ENCODE assay signal across 8 mouse cellular contexts in the genomic region with DNA sequence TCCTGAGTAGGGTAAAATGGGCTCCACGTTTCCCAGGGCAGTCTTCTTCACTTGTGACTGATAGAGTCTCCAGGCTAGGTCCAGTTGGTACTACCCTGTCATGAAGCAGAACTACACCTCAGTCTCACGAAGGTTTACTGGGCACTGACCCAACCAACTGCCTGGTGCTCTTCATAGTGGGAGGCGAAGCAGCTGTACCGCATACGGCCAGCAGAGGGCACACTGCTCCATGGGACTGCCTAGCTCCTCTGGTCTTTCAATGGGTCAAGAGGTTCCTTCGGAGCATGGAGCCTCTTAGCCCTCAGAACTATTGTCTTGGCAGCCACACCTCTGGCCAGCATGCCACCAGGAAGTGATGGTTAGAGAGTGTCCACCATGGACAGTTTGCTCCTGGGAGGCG. TPM values are rescaled to one million over a fixed set of nuclear protein-coding genes. Genes with fewer than 3 reads are reported as not detected.
A peak's percentile ranks its signal among the peaks of the same experiment; 100 is the strongest.
DNase-seq lines count a peak whose midpoint lies in the region; ATAC-seq lines count a peak whose summit lies in the region.

No protein-coding gene starts in this region.

- H3K27ac ChIP-seq in kidney, embryonic 16.5 days (ENCODE audit: low read length), result no peak overlapping the region
- no peak overlapping the region for H3K27ac ChIP-seq in liver, embryonic 11.5 days (ENCODE audit: low read depth, low read length)

- 16% methylated on average over 7 of the region's 7 CpGs for WGBS in kidney, embryonic 16.5 days
- WGBS in liver, embryonic 11.5 days, result 14% methylated on average over 7 of the region's 7 CpGs

- no peak overlapping the region for H3K4me3 ChIP-seq in kidney, embryonic 16.5 days (ENCODE audit: low read length)
- H3K4me3 ChIP-seq in liver, embryonic 11.5 days (ENCODE audit: low read depth, low read length), result no peak overlapping the region

- DNase-seq in A20 (ENCODE audit: low read depth, low spot score), result peak; percentile 69
- peak; percentile 78 for DNase-seq in adrenal gland, adult 8-10 months
- peak; percentile 83 for DNase-seq in embryo, embryonic 11 days
- peak; percentile 81 to 86 for DNase-seq in gastrocnemius, postnatal 36 days
- DNase-seq in liver, embryonic 11.5 days (ENCODE audit: low spot score), result peak; percentile 68
- DNase-seq in neural tube, embryonic 10.5 days (ENCODE audit: extremely low spot score, low spot score), result peak; percentile 89
- DNase-seq in splenic B cell, adult 2 months (ENCODE audit: low read depth, low spot score), result peak; percentile 80

- no peaks in the 10 kb centered on the region for H3K27me3 ChIP-seq in kidney, embryonic 16.5 days (ENCODE audit: insufficient read depth, low read length)
- H3K27me3 ChIP-seq in liver, embryonic 11.5 days (replicated peaks; ENCODE audit: control insufficient read depth, insufficient read depth, low read length), result no peaks in the 10 kb centered on the region
- no peaks in the 10 kb centered on the region for H3K27me3 ChIP-seq in splenic B cell, adult 2 months (ENCODE audit: control insufficient read depth, insufficient read depth, low read length, poor library complexity, severe bottlenecking)

- intact Hi-C loops in gastrocnemius, postnatal 36 days (cut with DNase I), result loop anchor here (1.0 to 10.0 kb wide), 3 partner anchors 27 to 431 kb away; no protein-coding TSS in a partner anchor

- H3K9me3 ChIP-seq in kidney, embryonic 16.5 days (ENCODE audit: low read length), result no peaks in the 10 kb centered on the region
- H3K9me3 ChIP-seq in liver, embryonic 11.5 days (ENCODE audit: control insufficient read depth, low read length), result no peaks in the 10 kb centered on the region

- H3K9ac ChIP-seq in kidney, embryonic 16.5 days (replicated peaks; ENCODE audit: low read length), result no peak overlapping the region
- no peak overlapping the region for H3K9ac ChIP-seq in liver, embryonic 11.5 days (ENCODE audit: low read depth, low read length)

- H3K4me1 ChIP-seq in kidney, embryonic 16.5 days (ENCODE audit: insufficient read depth, low read length), result no peaks in the 10 kb centered on the region
- H3K4me1 ChIP-seq in liver, embryonic 11.5 days (replicated peaks; ENCODE audit: control insufficient read depth, insufficient read depth, low read length), result 0 out of 2 replicates have a peak, but pooled peaks cover 3% of the 10 kb centered on the region

- no peaks in the 10 kb centered on the region for H3K36me3 ChIP-seq in kidney, embryonic 16.5 days (ENCODE audit: insufficient read depth, low read length)
- no peaks in the 10 kb centered on the region for H3K36me3 ChIP-seq in liver, embryonic 11.5 days (ENCODE audit: control insufficient read depth, insufficient read depth, low read length)
- no peaks in the 10 kb centered on the region for H3K36me3 ChIP-seq in splenic B cell, adult 2 months (ENCODE audit: control insufficient read depth, insufficient read depth, low read length, poor library complexity, severe bottlenecking)

- no peak overlapping the region for H3K4me2 ChIP-seq in kidney, embryonic 16.5 days (replicated peaks; ENCODE audit: low read depth, low read length)
- no peak overlapping the region for H3K4me2 ChIP-seq in liver, embryonic 11.5 days

- peak; percentile 64 for ATAC-seq in kidney, embryonic 16.5 days (ENCODE audit: low FRiP score, low TSS enrichment)
- ATAC-seq in liver, embryonic 11.5 days (replicated peaks; ENCODE audit: low FRiP score), result 0 out of 2 replicates have a peak, but pooled peaks have one; percentile 34

RNA-seq across cellular contexts. Expression of gene Aspg, which starts 7.2 kb away (rescaled TPM):
- 10 to 100 TPM in 2 of 4 experiments, 1 to 10 TPM in 1, under 1 TPM in 1; 0.22 to 19.3 (median 7.5) TPM for total RNA-seq in adrenal gland, adult 8-10 months (2022)
- total RNA-seq in gastrocnemius, postnatal 36 days (2021), result under 1 TPM in 1 of 2 experiments, not detected in 1; 0.20 TPM
- polyA plus RNA-seq in kidney, embryonic 16.5 days (2015; fragmentation: Nextera tagmentation; extraction: Ambion mirVana), result 3.7 TPM in 2 replicates
- polyA plus RNA-seq in liver, embryonic 11.5 days (2014; fragmentation: Nextera tagmentation; extraction: Ambion mirVana), result 0.38 and 0.73 TPM in 2 replicates

RNA-seq across cellular contexts. Expression of gene Kif26a, which starts 32.3 kb away (rescaled TPM):
- total RNA-seq in adrenal gland, adult 8-10 months (2022), result 10 to 100 TPM; 11.4 to 19.1 (median 14.7) TPM
- total RNA-seq in gastrocnemius, postnatal 36 days (2021), result 1 to 10 TPM; 4.0 to 4.7 TPM
- polyA plus RNA-seq in kidney, embryonic 16.5 days (2015; fragmentation: Nextera tagmentation; extraction: Ambion mirVana), result 3.8 and 4.4 TPM in 2 replicates
- polyA plus RNA-seq in liver, embryonic 11.5 days (2014; fragmentation: Nextera tagmentation; extraction: Ambion mirVana), result 0.52 and 0.59 TPM in 2 replicates
